Mouse (Mus musculus) lung, embryonic 15.5 days (tissue): ENCODE results near the gene Xrn2. TPM values are rescaled to one million over a fixed set of nuclear protein-coding genes. Genes with fewer than 3 reads are reported as not detected.

Source experiments
- ATAC-seq: fragments of 200-750 bp; cut with Nextera tagmentation; 2 replicates; pipeline ENCODE4 v1.8.0; 2017; ENCODE audit warnings: moderate number of reproducible peaks, borderline replicate concordance; ENCODE audit not compliant: low FRiP score, low TSS enrichment; ENCODE audit errors: extremely low read depth
- H3K27ac ChIP-seq: fragments of 300-500 bp; sonication (generic); 2 replicates; pipeline ENCODE4 v1.5.1; 2015; ENCODE audit warnings: moderate library complexity, mild to moderate bottlenecking, inconsistent platforms
- H3K27me3 ChIP-seq: fragments of 300-500 bp; sonication (generic); 2 replicates; pipeline ENCODE4 v1.6.1; 2015; ENCODE audit warnings: inconsistent platforms
- H3K36me3 ChIP-seq: fragments of 300-500 bp; sonication (generic); 2 replicates; pipeline ENCODE4 v1.6.1; 2015; ENCODE audit warnings: inconsistent platforms
- H3K4me1 ChIP-seq: fragments of 300-500 bp; sonication (generic); 2 replicates; pipeline ENCODE4 v1.6.1; 2015; ENCODE audit warnings: inconsistent platforms
- H3K4me2 ChIP-seq: fragments of 300-500 bp; sonication (generic); 2 replicates; pipeline ENCODE4 v1.6.1; 2015; ENCODE audit warnings: inconsistent platforms, mild to moderate bottlenecking, moderate library complexity
- H3K4me3 ChIP-seq: fragments of 300-500 bp; sonication (generic); 2 replicates; pipeline ENCODE4 v1.5.1; 2015; ENCODE audit warnings: mild to moderate bottlenecking, inconsistent platforms
- H3K9ac ChIP-seq: fragments of 300-500 bp; sonication (generic); 2 replicates; pipeline ENCODE4 v1.6.1; 2015; ENCODE audit warnings: inconsistent platforms
- H3K9me3 ChIP-seq: fragments of 300-500 bp; sonication (generic); 2 replicates; pipeline ENCODE4 v1.6.1; 2016; ENCODE audit warnings: inconsistent platforms
- WGBS: fragments of 180-500 bp; shearing (Covaris S2); methylation state at CpG from one replicate; pipeline ENCODE4 v1.1.7; 2015; 5-methylcytosine and 5-hydroxymethylcytosine counted together
- polyA plus RNA-seq: library from polyadenylated mRNA; unstranded; fragments of >200 nt; fragmentation: Nextera tagmentation; extraction: Ambion mirVana; gene quantifications from 2 replicates; pipeline ENCODE4 v1.2.1, GENCODE M21; 2015

Gene Xrn2
- polyA plus RNA-seq, 1 experiment from 2014 or later, result 77.3 TPM

- WGBS, result 74% methylated on average over 1 of the region's 1 CpGs
- no peak overlapping the region for H3K4me2 ChIP-seq
- no peak overlapping the region for H3K9ac ChIP-seq
- no peak overlapping the region for H3K27ac ChIP-seq
- no peak for ATAC-seq
- peaks cover 33% of the 10 kb centered on the region for H3K36me3 ChIP-seq
- H3K9me3 ChIP-seq, result no peaks in the 10 kb centered on the region
- H3K4me3 ChIP-seq, result no peak overlapping the region
- H3K4me1 ChIP-seq, result no peaks in the 10 kb centered on the region
- H3K27me3 ChIP-seq, result no peaks in the 10 kb centered on the region
Observed at GRCm38 (mm10) chr2:147069077-147069476, 56.3 kb downstream of the Xrn2 start.

- no peak for ATAC-seq
- 86% methylated on average over 1 of the region's 1 CpGs for WGBS
- no peak overlapping the region for H3K4me2 ChIP-seq
- no peaks in the 10 kb centered on the region for H3K27me3 ChIP-seq
- H3K4me3 ChIP-seq, result no peak overlapping the region
- no peaks in the 10 kb centered on the region for H3K9me3 ChIP-seq
- no peaks in the 10 kb centered on the region for H3K4me1 ChIP-seq
- peaks cover 37% of the 10 kb centered on the region for H3K36me3 ChIP-seq
- no peak overlapping the region for H3K9ac ChIP-seq
- H3K27ac ChIP-seq, result no peak overlapping the region
Observed at GRCm38 (mm10) chr2:147070305-147070704, 57.5 kb downstream of the Xrn2 start.

GRCm38 (mm10) chr2:147073962-147074361, 61.2 kb downstream of the Xrn2 start:
- no peak overlapping the region for H3K9ac ChIP-seq
- no peaks in the 10 kb centered on the region for H3K4me1 ChIP-seq
- 83% methylated on average over 2 of the region's 2 CpGs for whole genome bisulfite sequencing
- H3K27me3 ChIP-seq, result no peaks in the 10 kb centered on the region
- ATAC-seq, result no peak
- H3K36me3 ChIP-seq, result peaks cover 41% of the 10 kb centered on the region
- H3K9me3 ChIP-seq, result no peaks in the 10 kb centered on the region
- no peak overlapping the region for H3K4me2 ChIP-seq
- no peak overlapping the region for H3K4me3 ChIP-seq
- no peak overlapping the region for H3K27ac ChIP-seq

- 91% methylated on average over 4 of the region's 4 CpGs for WGBS
- Histone ChIP-seq H3K4me3 (no peak overlapping the region), H3K9ac (no peak overlapping the region), H3K27me3 (no peaks in the 10 kb centered on the region), H3K4me1 (no peaks in the 10 kb centered on the region), H3K36me3 (peaks cover 41% of the 10 kb centered on the region), H3K27ac (no peak overlapping the region), H3K9me3 (no peaks in the 10 kb centered on the region), H3K4me2 (no peak overlapping the region)
- no peak for ATAC-seq
Observed at GRCm38 (mm10) chr2:147074399-147074798, 61.6 kb downstream of the Xrn2 start.

- WGBS, result 52% methylated on average over 4 of the region's 4 CpGs
Observed at GRCm38 (mm10) chr2:147082391-147082790, 69.6 kb downstream of the Xrn2 start.

GRCm38 (mm10) chr2:147083471-147084365, 70.9 kb downstream of the Xrn2 start:
- Histone ChIP-seq H3K4me2 (peak overlapping the region; percentile 68), H3K9ac (no peak overlapping the region), H3K4me3 (peak overlapping the region; percentile 37), H3K9me3 (no peaks in the 10 kb centered on the region), H3K4me1 (peaks cover 20% of the 10 kb centered on the region), H3K36me3 (no peaks in the 10 kb centered on the region), H3K27me3 (peaks cover 68% of the 10 kb centered on the region), H3K27ac (no peak overlapping the region)
- ATAC-seq, result peak; percentile 47; the same call in 1 of the 2 replicates
- 2% methylated on average over 71 of the region's 72 CpGs for WGBS

More at GRCm38 (mm10) chr2:147082391-147082790, 69.6 kb downstream of the Xrn2 start:
- 0 out of 2 replicates have a peak, but pooled peaks cover 3% of the 10 kb centered on the region for H3K36me3 ChIP-seq
- H3K9ac ChIP-seq, result no peak overlapping the region
- H3K27me3 ChIP-seq, result peaks cover 62% of the 10 kb centered on the region
- H3K9me3 ChIP-seq, result no peaks in the 10 kb centered on the region
- no peak overlapping the region for H3K4me3 ChIP-seq
- H3K27ac ChIP-seq, result no peak overlapping the region
- no peak overlapping the region for H3K4me2 ChIP-seq
- no peak for ATAC-seq
- peaks cover 20% of the 10 kb centered on the region for H3K4me1 ChIP-seq

GRCm38 (mm10) chr2:147084366-147085071, 71.7 kb downstream of the Xrn2 start:
- Histone ChIP-seq H3K9me3 (no peaks in the 10 kb centered on the region), H3K27ac (no peak overlapping the region), H3K9ac (no peak overlapping the region; the same call in 1 of the 2 replicates), H3K36me3 (no peaks in the 10 kb centered on the region), H3K4me3 (peak overlapping the region; percentile 37), H3K4me2 (peak overlapping the region; percentile 68), H3K27me3 (peaks cover 68% of the 10 kb centered on the region), H3K4me1 (peaks cover 20% of the 10 kb centered on the region)
- peak; percentile 55; the same call in 1 of the 2 replicates for ATAC-seq
- under 1% methylated on average over 98 of the region's 106 CpGs for WGBS

GRCm38 (mm10) chr2:147085072-147085870, 72.5 kb downstream of the Xrn2 start, which contains the start of gene Nkx2-4:
Nkx2-4 (minus strand) TSS chr2:147085445.
- Histone ChIP-seq H3K4me2 (peak within 1 kb of the TSS; percentile 68), H3K27me3 (peaks cover 73% of the 10 kb centered on the region), H3K27ac (no peak within 1 kb of the TSS), H3K9me3 (no peaks in the 10 kb centered on the region), H3K9ac (peak within 1 kb of the TSS; percentile 20; the same call in 1 of the 2 replicates), H3K4me1 (peaks cover 20% of the 10 kb centered on the region), H3K36me3 (no peaks in the 10 kb centered on the region), H3K4me3 (peak within 1 kb of the TSS; percentile 37)
- ATAC-seq, result peak; percentile 27; the same call in 1 of the 2 replicates
- WGBS, result under 1% methylated on average over 59 of the region's 82 CpGs

- H3K9ac ChIP-seq, result no peak overlapping the region
- ATAC-seq, result no peak
- WGBS, result 8% methylated on average over 6 of the region's 6 CpGs
Observed at GRCm38 (mm10) chr2:147085937-147086336, 73.1 kb downstream of the Xrn2 start.

GRCm38 (mm10) chr2:147086441-147086840, 73.6 kb downstream of the Xrn2 start:
- peaks cover 64% of the 10 kb centered on the region for H3K27me3 ChIP-seq
- H3K36me3 ChIP-seq, result no peaks in the 10 kb centered on the region
- H3K9me3 ChIP-seq, result no peaks in the 10 kb centered on the region
- no peak for ATAC-seq
- peaks cover 20% of the 10 kb centered on the region for H3K4me1 ChIP-seq
- H3K4me3 ChIP-seq, result no peak overlapping the region
- 17% methylated on average over 5 of the region's 5 CpGs for WGBS
- no peak overlapping the region for H3K9ac ChIP-seq
- H3K4me2 ChIP-seq, result no peak overlapping the region
- no peak overlapping the region for H3K27ac ChIP-seq

More at GRCm38 (mm10) chr2:147085937-147086336, 73.1 kb downstream of the Xrn2 start:
- Histone ChIP-seq H3K36me3 (no peaks in the 10 kb centered on the region), H3K27me3 (peaks cover 69% of the 10 kb centered on the region), H3K4me1 (peaks cover 20% of the 10 kb centered on the region), H3K4me3 (no peak overlapping the region), H3K4me2 (no peak overlapping the region), H3K27ac (no peak overlapping the region), H3K9me3 (no peaks in the 10 kb centered on the region)

GRCm38 (mm10) chr2:147119736-147120135, 106.9 kb downstream of the Xrn2 start:
- WGBS, result 87% methylated on average over 1 of the region's 1 CpGs
- ATAC-seq, result no peak
- Histone ChIP-seq H3K36me3 (no peaks in the 10 kb centered on the region), H3K27me3 (no peaks in the 10 kb centered on the region), H3K27ac (no peak overlapping the region), H3K4me3 (no peak overlapping the region), H3K4me2 (no peak overlapping the region), H3K4me1 (no peaks in the 10 kb centered on the region), H3K9ac (no peak overlapping the region), H3K9me3 (no peaks in the 10 kb centered on the region)
